Mouse (Mus musculus) kidney, embryonic 16.5 days (tissue): ENCODE measurements around the gene Nudt8. TPM values are rescaled to one million over a fixed set of nuclear protein-coding genes. Genes with fewer than 3 reads are reported as not detected.

Source experiments
- polyA plus RNA-seq: library from polyadenylated mRNA; unstranded; fragments of >200 nt; fragmentation: Nextera tagmentation; extraction: Ambion mirVana; gene quantifications from 2 replicates; pipeline ENCODE4 v1.2.1, GENCODE M21; 2015

Nudt8 gene
- polyA plus RNA-seq, 1 experiment from 2014 or later = 39.8 TPM

Other genes starting within 250 kb of the Nudt8 start
- 28.1 and 30.6 TPM in 2 replicates for gene Kmt5b, start 233.2 kb upstream of the Nudt8 start, polyA plus RNA-seq
- gene Chka, start 148.8 kb upstream of the Nudt8 start, polyA plus RNA-seq = 58.0 and 65.6 TPM in 2 replicates
- 56.1 and 62.7 TPM in 2 replicates for gene Tcirg1, start 93.4 kb upstream of the Nudt8 start, polyA plus RNA-seq
- gene Ndufs8, start 87.8 kb upstream of the Nudt8 start, polyA plus RNA-seq = 365 and 401 TPM in 2 replicates
- gene Aldh3b1, start 70.8 kb upstream of the Nudt8 start, polyA plus RNA-seq = 3.9 and 5.1 TPM in 2 replicates
- 19.4 and 23.1 TPM in 2 replicates for gene Unc93b1, start 65.4 kb upstream of the Nudt8 start, polyA plus RNA-seq
- gene Aldh3b3, start 41.9 kb upstream of the Nudt8 start, polyA plus RNA-seq = not detected in 2 replicates
- gene Aldh3b2, start 28.3 kb upstream of the Nudt8 start, polyA plus RNA-seq = 3.7 and 5.1 TPM in 2 replicates
- 44.8 and 47.5 TPM in 2 replicates for gene Acy3, start 14.0 kb upstream of the Nudt8 start, polyA plus RNA-seq
- gene Tbx10, start 7.8 kb upstream of the Nudt8 start, polyA plus RNA-seq = 1.5 TPM in 2 replicates
- gene Gm49405, start within 50 bp of the Nudt8 start, polyA plus RNA-seq = 3.9 and 5.2 TPM in 2 replicates
- 5.3 and 6.1 TPM in 2 replicates for gene Doc2g, start 2.7 kb downstream of the Nudt8 start, polyA plus RNA-seq
- gene Ndufv1, start 12.2 kb downstream of the Nudt8 start, polyA plus RNA-seq = 261 and 285 TPM in 2 replicates
- gene Gstp1, start 37.4 kb downstream of the Nudt8 start, polyA plus RNA-seq = 526 and 535 TPM in 2 replicates
- gene Gstp2, start 45.4 kb downstream of the Nudt8 start, polyA plus RNA-seq = 2.5 and 9.6 TPM in 2 replicates
- 0.36 and 0.49 TPM in 2 replicates for gene Gstp3, start 59.0 kb downstream of the Nudt8 start, polyA plus RNA-seq
- 0.21 and 0.96 TPM in 2 replicates for gene Cabp2, start 81.0 kb downstream of the Nudt8 start, polyA plus RNA-seq
- 135 and 138 TPM in 2 replicates for gene Cdk2ap2, start 96.6 kb downstream of the Nudt8 start, polyA plus RNA-seq
- 20.0 and 22.2 TPM in 2 replicates for gene Pitpnm1, start 99.4 kb downstream of the Nudt8 start, polyA plus RNA-seq
- 115 and 120 TPM in 2 replicates for gene Aip, start 125.3 kb downstream of the Nudt8 start, polyA plus RNA-seq
- not detected in 2 replicates for gene Gpr152, start 139.2 kb downstream of the Nudt8 start, polyA plus RNA-seq
- 0.14 and 0.21 TPM in 2 replicates for gene Cabp4, start 143.5 kb downstream of the Nudt8 start, polyA plus RNA-seq
- gene Coro1b, start 148.0 kb downstream of the Nudt8 start, polyA plus RNA-seq = 201 and 218 TPM in 2 replicates
- 0.49 and 1.1 TPM in 2 replicates for gene Ptprcap, start 153.0 kb downstream of the Nudt8 start, polyA plus RNA-seq
- gene Rps6kb2, start 162.8 kb downstream of the Nudt8 start, polyA plus RNA-seq = 62.9 and 63.7 TPM in 2 replicates
- gene Carns1, start 174.9 kb downstream of the Nudt8 start, polyA plus RNA-seq = 2.9 and 3.3 TPM in 2 replicates
- 2.5 and 3.1 TPM in 2 replicates for gene Tbc1d10c, start 190.7 kb downstream of the Nudt8 start, polyA plus RNA-seq
- gene Ppp1ca, start 191.5 kb downstream of the Nudt8 start, polyA plus RNA-seq = 1,050 and 1,120 TPM in 2 replicates
- gene Rad9a, start 201.1 kb downstream of the Nudt8 start, polyA plus RNA-seq = 39.4 and 39.9 TPM in 2 replicates
- gene Clcf1, start 213.7 kb downstream of the Nudt8 start, polyA plus RNA-seq = 6.8 and 7.5 TPM in 2 replicates
- not detected in 2 replicates for gene AC109138.7, start 213.8 kb downstream of the Nudt8 start, polyA plus RNA-seq
- 34.2 and 36.3 TPM in 2 replicates for gene Pold4, start 231.3 kb downstream of the Nudt8 start, polyA plus RNA-seq